In the genomic region with DNA sequence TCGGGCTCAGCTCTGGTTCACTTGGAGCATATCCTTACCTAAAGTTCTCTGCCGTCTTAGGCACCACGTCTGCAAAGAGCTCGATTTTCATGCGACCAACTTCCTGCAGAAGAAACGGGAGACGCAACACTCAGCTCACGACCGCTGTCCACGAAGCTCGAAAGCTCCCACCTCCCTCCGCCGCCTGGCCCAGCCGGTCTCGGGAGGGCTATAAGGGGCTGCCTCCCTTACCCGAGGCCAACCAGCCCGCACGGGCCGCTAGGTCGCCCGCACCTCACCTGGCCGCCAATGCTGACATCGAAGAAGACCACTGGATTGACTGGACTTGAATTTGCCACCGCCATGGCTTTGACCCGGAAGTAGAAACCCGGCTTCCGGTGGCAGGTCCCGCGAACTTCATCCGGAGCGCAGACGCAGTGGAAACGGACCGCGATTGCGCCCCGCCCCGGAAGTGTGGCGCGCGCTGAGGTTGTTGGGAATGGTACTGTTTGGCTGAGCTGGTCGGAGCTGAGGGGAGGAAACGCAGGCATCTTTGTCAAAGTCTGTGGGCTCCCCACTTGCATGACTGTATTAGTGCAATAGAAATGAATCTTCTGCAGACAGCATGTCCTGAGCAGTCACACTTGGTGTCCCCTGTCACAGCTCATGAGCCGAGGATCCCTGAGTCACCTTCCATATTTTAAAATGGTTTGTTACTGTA, we compare ENCODE assay signal across 8 mouse cellular contexts. TPM values are rescaled to one million over a fixed set of nuclear protein-coding genes. Genes with fewer than 3 reads are reported as not detected.
A peak's percentile ranks its signal among the peaks of the same experiment; 100 is the strongest.
DNase-seq lines count a peak whose midpoint lies in the region; ATAC-seq and TF ChIP-seq lines count a peak whose summit lies in the region.

A gene (minus strand): TSS at position 416 of the 700 bp plus-strand sequence.

- peak; percentile 97 for TF ChIP-seq POLR2A in testis, adult 2 months (IDR thresholded peaks at IDR 0.05; ENCODE audit: control insufficient read depth, low read depth, low read length)

- peak within 1 kb of the TSS; percentile 85 for H3K27ac ChIP-seq in forebrain, embryonic 12.5 days
- H3K27ac ChIP-seq in heart, postnatal 0 days (ENCODE audit: low read depth), result peak within 1 kb of the TSS; percentile 83
- peak within 1 kb of the TSS; percentile 63 for H3K27ac ChIP-seq in liver, embryonic 16.5 days (ENCODE audit: low read length)
- peak within 1 kb of the TSS; percentile 88 for H3K27ac ChIP-seq in neural tube, embryonic 13.5 days (replicated peaks)
- peak within 1 kb of the TSS; percentile 90 for H3K27ac ChIP-seq in testis, adult 2 months (ENCODE audit: control insufficient read depth, insufficient read depth, low read depth, low read length)

- H3K4me3 ChIP-seq in E14TG2a.4 (replicated peaks; ENCODE audit: low read length), result peak within 1 kb of the TSS; percentile 90
- H3K4me3 ChIP-seq in forebrain, embryonic 12.5 days (replicated peaks), result peak within 1 kb of the TSS; percentile 73
- H3K4me3 ChIP-seq in heart, postnatal 0 days (ENCODE audit: low read depth, low read length), result peak within 1 kb of the TSS; percentile 62
- peak within 1 kb of the TSS; percentile 73 for H3K4me3 ChIP-seq in liver, embryonic 16.5 days (ENCODE audit: low read depth, low read length)
- H3K4me3 ChIP-seq in neural tube, embryonic 13.5 days, result peak within 1 kb of the TSS; percentile 74
- H3K4me3 ChIP-seq in testis, adult 2 months (ENCODE audit: control insufficient read depth, low read depth, low read length), result peak within 1 kb of the TSS; percentile 92

- no peak for TF ChIP-seq CTCF in E14TG2a.4 (conservative IDR thresholded peaks at IDR 0.05; ENCODE audit: low read length)
- no peak for TF ChIP-seq CTCF in heart, postnatal 0 days (IDR thresholded peaks at IDR 0.05; ENCODE audit: low read depth)
- 0 out of 2 replicates have a peak, but pooled peaks have one; percentile 1 for TF ChIP-seq CTCF in testis, adult 2 months (IDR thresholded peaks at IDR 0.05; ENCODE audit: control insufficient read depth, insufficient read depth, insufficient replicate concordance, low read depth, low read length)

- WGBS in forebrain, embryonic 12.5 days, result under 1% methylated on average over 44 of the region's 44 CpGs
- WGBS in heart, postnatal 0 days, result under 1% methylated on average over 44 of the region's 44 CpGs
- WGBS in liver, embryonic 16.5 days (ENCODE audit: insufficient replicate concordance), result under 1% methylated on average over 44 of the region's 44 CpGs
- WGBS in neural tube, embryonic 13.5 days, result under 1% methylated on average over 44 of the region's 44 CpGs

- TF ChIP-seq EP300 in heart, postnatal 0 days (IDR thresholded peaks at IDR 0.05; ENCODE audit: low read depth), result no peak

- H3K27me3 ChIP-seq in E14TG2a.4 (ENCODE audit: insufficient read depth, low read length), result no peaks in the 10 kb centered on the region
- H3K27me3 ChIP-seq in forebrain, embryonic 12.5 days, result peaks cover 15% of the 10 kb centered on the region
- no peaks in the 10 kb centered on the region for H3K27me3 ChIP-seq in heart, postnatal 0 days (ENCODE audit: control insufficient read depth, insufficient read depth, low read length)
- no peaks in the 10 kb centered on the region for H3K27me3 ChIP-seq in liver, embryonic 16.5 days (ENCODE audit: control insufficient read depth, insufficient read depth, low read depth, low read length)
- H3K27me3 ChIP-seq in neural tube, embryonic 13.5 days, result peaks cover 14% of the 10 kb centered on the region
- H3K27me3 ChIP-seq in testis, adult 2 months (ENCODE audit: control insufficient read depth, insufficient read depth, low read length), result no peaks in the 10 kb centered on the region

- H3K4me2 ChIP-seq in forebrain, embryonic 12.5 days, result peak within 1 kb of the TSS; percentile 98
- peak within 1 kb of the TSS; percentile 93 for H3K4me2 ChIP-seq in heart, postnatal 0 days (ENCODE audit: low read depth, low read length)
- H3K4me2 ChIP-seq in liver, embryonic 16.5 days (ENCODE audit: low read depth, low read length), result peak within 1 kb of the TSS; percentile 83
- peak within 1 kb of the TSS; percentile 90 for H3K4me2 ChIP-seq in neural tube, embryonic 13.5 days

- H3K9me3 ChIP-seq in E14TG2a.4 (ENCODE audit: low read length), result no peaks in the 10 kb centered on the region
- no peaks in the 10 kb centered on the region for H3K9me3 ChIP-seq in forebrain, embryonic 12.5 days
- H3K9me3 ChIP-seq in heart, postnatal 0 days (replicated peaks; ENCODE audit: control insufficient read depth, low read length), result no peaks in the 10 kb centered on the region
- no peaks in the 10 kb centered on the region for H3K9me3 ChIP-seq in liver, embryonic 16.5 days (replicated peaks; ENCODE audit: control insufficient read depth, low read length)
- H3K9me3 ChIP-seq in neural tube, embryonic 13.5 days, result no peaks in the 10 kb centered on the region

- peak; percentile 98 for ATAC-seq in forebrain, embryonic 12.5 days (ENCODE audit: low FRiP score)
- peak; percentile 97 for ATAC-seq in heart, postnatal 0 days (ENCODE audit: insufficient read depth, low read depth)
- ATAC-seq in liver, embryonic 16.5 days (ENCODE audit: low read depth), result peak; percentile 99
- peak; percentile 95 for ATAC-seq in neural tube, embryonic 13.5 days (ENCODE audit: low read depth)

- peaks cover 25% of the 10 kb centered on the region for H3K4me1 ChIP-seq in E14TG2a.4 (replicated peaks; ENCODE audit: low read depth, low read length)
- peaks cover 16% of the 10 kb centered on the region for H3K4me1 ChIP-seq in forebrain, embryonic 12.5 days
- H3K4me1 ChIP-seq in heart, postnatal 0 days (ENCODE audit: control insufficient read depth, insufficient read depth), result peaks cover 13% of the 10 kb centered on the region
- H3K4me1 ChIP-seq in liver, embryonic 16.5 days (ENCODE audit: control insufficient read depth, low read depth, low read length), result peaks cover 11% of the 10 kb centered on the region
- peaks cover 19% of the 10 kb centered on the region for H3K4me1 ChIP-seq in neural tube, embryonic 13.5 days (replicated peaks)
- H3K4me1 ChIP-seq in testis, adult 2 months (ENCODE audit: control insufficient read depth, insufficient read depth, low read length), result peaks cover 7% of the 10 kb centered on the region

- H3K36me3 ChIP-seq in E14TG2a.4 (ENCODE audit: insufficient read depth, low read length), result peaks cover 42% of the 10 kb centered on the region
- peaks cover 32% of the 10 kb centered on the region for H3K36me3 ChIP-seq in forebrain, embryonic 12.5 days (replicated peaks)
- peaks cover 29% of the 10 kb centered on the region for H3K36me3 ChIP-seq in heart, postnatal 0 days (replicated peaks; ENCODE audit: control insufficient read depth, insufficient read depth, low read length)
- peaks cover 17% of the 10 kb centered on the region for H3K36me3 ChIP-seq in liver, embryonic 16.5 days (ENCODE audit: control insufficient read depth, insufficient read depth)
- H3K36me3 ChIP-seq in neural tube, embryonic 13.5 days, result peaks cover 30% of the 10 kb centered on the region
- H3K36me3 ChIP-seq in testis, adult 2 months (ENCODE audit: control insufficient read depth, insufficient read depth, low read length), result no peaks in the 10 kb centered on the region

- peak; percentile 90 for DNase-seq in c-Kit-positive CD71-positive TER-119-positive erythroid progenitor cells, embryonic 14.5 days (ENCODE audit: low spot score)
- DNase-seq in heart, postnatal 0 days (ENCODE audit: low spot score), result peak; percentile 92
- DNase-seq in kidney, postnatal 4 days, result peak; percentile 97 to 98

- H3K9ac ChIP-seq in forebrain, embryonic 12.5 days, result peak within 1 kb of the TSS; percentile 68
- peak within 1 kb of the TSS; percentile 44 for H3K9ac ChIP-seq in heart, postnatal 0 days (replicated peaks; ENCODE audit: low read depth, low read length)
- peak within 1 kb of the TSS; percentile 70 for H3K9ac ChIP-seq in liver, embryonic 16.5 days (ENCODE audit: low read depth, low read length)
- H3K9ac ChIP-seq in neural tube, embryonic 13.5 days, result peak within 1 kb of the TSS; percentile 73

RNA-seq across cellular contexts. Expression of the gene that starts here (rescaled TPM):
- polyA plus RNA-seq in forebrain, embryonic 12.5 days (2016; fragmentation: Nextera tagmentation; extraction: Ambion mirVana), result 117 and 118 TPM in 2 replicates
- 15.2 and 31.1 TPM in 2 replicates for total RNA-seq in heart, postnatal 0 days (2014; rRNA removed; ENCODE audit: low replicate concordance)
- 21.5 and 26.0 TPM in 2 replicates for polyA plus RNA-seq in heart, postnatal 0 days (2015; fragmentation: Nextera tagmentation; extraction: Ambion mirVana)
- 37.7 and 45.8 TPM in 2 replicates for polyA plus RNA-seq in liver, embryonic 16.5 days (2015; fragmentation: Nextera tagmentation; extraction: Ambion mirVana)
- 62.0 and 62.5 TPM in 2 replicates for polyA plus RNA-seq in neural tube, embryonic 13.5 days (2015; fragmentation: Nextera tagmentation; extraction: Ambion mirVana)
- polyA plus RNA-seq in testis, adult 2 months (2012; rRNA removed), result 20.1 and 28.9 TPM in 2 replicates

Comparison
In these comparisons a context has a peak if more than half of its experiments do, and no peak if none do; other contexts are left out.
1. Peak in every context shown above with its lines: DNase-seq, ATAC-seq, H3K4me3 ChIP-seq and H3K27ac ChIP-seq.